Mouse (Mus musculus) limb, embryonic 15.5 days (tissue): ENCODE data around the gene Primpol. TPM values are rescaled to one million over a fixed set of nuclear protein-coding genes. Genes with fewer than 3 reads are reported as not detected.
"Not testable (repeated sequence)": the region's sequence is repeated elsewhere in the genome, so short reads cannot be mapped to it uniquely, and the experiment has no call there.

Source experiments
- ATAC-seq: fragments of 200-750 bp; cut with Nextera tagmentation; 2 replicates; pipeline ENCODE4 v1.8.0; 2017; ENCODE audit warnings: low read depth, moderate TSS enrichment; ENCODE audit not compliant: insufficient number of reproducible peaks, low FRiP score, low TSS enrichment
- H3K27ac ChIP-seq: fragments of 300-500 bp; sonication (generic); 2 replicates; pipeline ENCODE4 v1.5.1; 2015; ENCODE audit warnings: moderate library complexity, mild to moderate bottlenecking, inconsistent platforms
- H3K27me3 ChIP-seq: fragments of 300-500 bp; sonication (generic); 2 replicates; pipeline ENCODE4 v1.6.1; 2015; ENCODE audit warnings: inconsistent platforms
- H3K36me3 ChIP-seq: fragments of 300-500 bp; sonication (generic); 2 replicates; pipeline ENCODE4 v1.6.1; 2015; ENCODE audit warnings: inconsistent platforms
- H3K4me1 ChIP-seq: fragments of 300-500 bp; sonication (generic); 2 replicates; pipeline ENCODE4 v1.6.1; 2015; ENCODE audit warnings: inconsistent platforms
- H3K4me2 ChIP-seq: fragments of 300-500 bp; sonication (generic); 2 replicates; pipeline ENCODE4 v1.6.1; 2015; ENCODE audit warnings: mild to moderate bottlenecking, inconsistent platforms
- H3K4me3 ChIP-seq: fragments of 300-500 bp; sonication (generic); 2 replicates; pipeline ENCODE4 v1.5.1; 2015; ENCODE audit warnings: mild to moderate bottlenecking, inconsistent platforms
- H3K9ac ChIP-seq: fragments of 300-500 bp; sonication (generic); 2 replicates; pipeline ENCODE4 v1.6.1; 2015; ENCODE audit warnings: inconsistent platforms
- H3K9me3 ChIP-seq: fragments of 300-500 bp; sonication (generic); 2 replicates; pipeline ENCODE4 v1.6.1; 2016; ENCODE audit warnings: inconsistent platforms
- WGBS: fragments of 180-500 bp; shearing (Covaris S2); methylation state at CpG from one replicate; pipeline ENCODE4 v1.1.7; 2015; 5-methylcytosine and 5-hydroxymethylcytosine counted together
- polyA plus RNA-seq: library from polyadenylated mRNA; unstranded; fragments of >200 nt; fragmentation: Nextera tagmentation; extraction: Ambion mirVana; gene quantifications from 2 replicates; pipeline ENCODE4 v1.2.1, GENCODE M21; 2015

The Primpol gene
- polyA plus RNA-seq, 1 experiment from 2014 or later: 11.4 TPM

DNA sequence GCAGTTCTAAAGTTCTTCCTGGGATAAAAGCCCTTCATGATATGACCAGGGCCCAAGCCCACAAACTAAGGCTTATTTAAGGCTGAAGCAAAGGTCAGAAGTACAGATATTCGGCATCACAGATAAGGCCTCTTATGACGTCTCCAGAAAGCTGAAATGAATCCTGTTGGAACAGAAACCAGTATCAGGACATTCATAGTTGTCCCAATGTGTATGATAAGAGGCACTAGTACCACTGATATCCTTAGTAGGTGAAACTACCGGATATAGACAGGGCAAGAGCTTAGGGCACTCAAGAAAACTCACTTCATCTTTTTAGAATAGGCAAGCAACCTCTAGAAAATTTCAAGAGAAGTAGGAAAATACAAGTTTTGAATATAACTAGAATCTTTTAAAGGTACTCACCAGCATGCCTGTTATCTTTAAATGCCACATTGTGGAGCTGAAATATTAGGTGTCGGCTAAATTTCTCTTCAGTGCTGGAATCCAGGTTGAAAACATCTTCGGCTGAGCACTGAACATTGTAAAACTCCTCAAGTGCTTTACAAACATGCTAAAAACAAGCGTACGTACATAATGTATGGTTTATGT is 17.6 kb downstream of the Primpol start:
- ATAC-seq: no peak
- peaks cover 3% of the 10 kb centered on the region; the same call in 1 of the 2 replicates for H3K4me1 ChIP-seq
- no peaks in the 10 kb centered on the region; the same call in none of the 2 replicates for H3K36me3 ChIP-seq
- H3K4me2 ChIP-seq: no peak overlapping the region
- no peak overlapping the region for H3K27ac ChIP-seq
- H3K27me3 ChIP-seq: no peaks in the 10 kb centered on the region
- H3K9ac ChIP-seq: no peak overlapping the region
- WGBS: 89% methylated on average over 7 of the region's 7 CpGs
- no peak overlapping the region for H3K4me3 ChIP-seq
- H3K9me3 ChIP-seq: no peaks in the 10 kb centered on the region

DNA sequence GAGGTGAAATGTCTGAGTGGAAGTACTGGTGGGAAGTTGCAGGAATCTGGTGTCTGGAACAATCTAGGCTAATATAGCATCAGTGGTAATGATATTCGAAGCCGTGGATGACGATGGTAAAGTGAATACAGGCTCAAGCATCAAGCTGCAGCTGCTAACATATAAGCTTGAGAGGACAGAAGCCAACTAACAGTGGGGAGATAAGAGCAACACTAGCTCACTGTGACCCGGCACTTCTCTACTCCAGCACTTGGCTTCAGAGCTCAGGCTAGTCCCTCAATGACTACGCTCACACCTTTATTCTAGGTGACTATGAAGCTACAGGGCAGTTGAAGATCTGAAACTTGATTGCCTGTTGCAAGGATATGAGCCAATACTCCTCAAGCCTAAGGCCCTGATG is 18.3 kb downstream of the Primpol start:
- 88% methylated on average over 5 of the region's 5 CpGs for WGBS

DNA sequence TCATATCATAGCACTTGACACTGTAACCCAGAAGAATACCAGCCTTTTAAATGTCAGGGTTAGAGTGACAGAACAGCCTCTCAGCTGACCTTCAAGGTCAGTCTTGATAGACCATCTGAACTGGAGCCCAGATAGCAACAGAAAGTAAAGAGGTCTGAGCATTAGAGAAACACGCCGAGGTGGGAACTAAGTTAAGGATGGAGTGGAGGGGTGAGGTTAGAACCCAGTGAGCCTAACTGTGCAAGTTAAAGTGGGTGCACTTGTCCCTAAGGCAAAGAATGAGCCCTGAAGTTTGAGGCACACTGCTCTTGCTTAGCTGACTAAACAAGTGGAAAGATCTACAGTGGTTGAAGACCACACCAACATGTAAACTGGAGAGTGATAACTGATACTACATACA is 18.9 kb downstream of the Primpol start:
- Histone ChIP-seq H3K4me3 (no peak overlapping the region), H3K9me3 (no peaks in the 10 kb centered on the region), H3K4me1 (peaks cover 3% of the 10 kb centered on the region; the same call in 1 of the 2 replicates), H3K27me3 (no peaks in the 10 kb centered on the region), H3K9ac (no peak overlapping the region), H3K36me3 (peaks cover 1% of the 10 kb centered on the region), H3K27ac (no peak overlapping the region), H3K4me2 (no peak overlapping the region)
- ATAC-seq: no peak
- 82% methylated on average over 2 of the region's 2 CpGs for WGBS

More for the DNA sequence above, 18.3 kb downstream of the Primpol start:
- Histone ChIP-seq H3K36me3 (no peaks in the 10 kb centered on the region; the same call in none of the 2 replicates), H3K9ac (no peak overlapping the region), H3K27me3 (no peaks in the 10 kb centered on the region), H3K27ac (no peak overlapping the region), H3K9me3 (no peaks in the 10 kb centered on the region), H3K4me3 (no peak overlapping the region), H3K4me2 (no peak overlapping the region), H3K4me1 (peaks cover 3% of the 10 kb centered on the region; the same call in 1 of the 2 replicates)
- ATAC-seq: no peak

DNA sequence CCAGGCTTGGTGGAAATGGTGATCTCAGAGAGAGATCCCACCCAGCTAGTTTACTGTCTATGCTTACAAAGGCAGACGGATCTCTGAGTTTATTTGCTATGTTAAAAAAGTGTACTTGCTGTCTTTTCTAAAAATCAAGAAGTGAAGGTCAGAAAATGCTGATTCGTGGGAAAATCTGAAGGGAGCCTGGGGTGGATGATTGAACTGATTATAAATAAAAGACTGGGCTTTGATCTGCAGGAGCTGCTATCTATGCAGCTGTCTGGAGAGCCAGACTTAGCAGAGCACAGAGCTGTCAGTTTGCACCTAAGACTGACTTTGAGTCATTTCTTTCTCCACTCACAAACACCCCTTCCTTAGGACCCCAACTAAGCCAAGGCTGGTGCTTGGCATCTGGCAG is 19.6 kb downstream of the Primpol start:
- H3K27ac ChIP-seq: no peak overlapping the region
- peaks cover 5% of the 10 kb centered on the region for H3K36me3 ChIP-seq
- WGBS: 74% methylated on average over 2 of the region's 2 CpGs
- ATAC-seq: no peak
- H3K27me3 ChIP-seq: no peaks in the 10 kb centered on the region
- peaks cover 3% of the 10 kb centered on the region; the same call in 1 of the 2 replicates for H3K4me1 ChIP-seq
- no peak overlapping the region for H3K4me2 ChIP-seq
- no peak overlapping the region for H3K4me3 ChIP-seq
- H3K9me3 ChIP-seq: no peaks in the 10 kb centered on the region
- no peak overlapping the region for H3K9ac ChIP-seq

DNA sequence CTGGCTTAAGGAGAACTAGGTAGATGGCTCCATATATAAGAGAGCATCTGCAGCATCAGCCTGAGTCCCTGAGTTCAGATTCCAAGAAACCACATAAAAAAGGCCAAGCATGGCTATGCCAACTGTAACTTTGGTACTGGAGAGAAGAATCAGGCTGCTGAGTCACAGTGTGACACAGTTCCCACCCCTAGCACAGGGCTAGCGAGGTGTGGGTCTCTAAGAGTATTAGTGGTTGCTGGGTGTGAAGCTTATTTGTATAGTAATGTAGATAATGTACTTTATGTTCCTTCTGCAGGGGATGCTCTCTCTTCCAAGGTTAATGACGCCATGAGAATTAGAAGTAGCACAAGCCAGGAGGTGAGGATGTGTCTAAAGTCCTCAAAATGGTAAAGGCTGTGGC is 20.5 kb downstream of the Primpol start:
- Histone ChIP-seq H3K27me3 (no peaks in the 10 kb centered on the region), H3K4me2 (no peak overlapping the region), H3K27ac (no peak overlapping the region), H3K9ac (no peak overlapping the region), H3K36me3 (peaks cover 5% of the 10 kb centered on the region), H3K9me3 (no peaks in the 10 kb centered on the region), H3K4me1 (peaks cover 3% of the 10 kb centered on the region; the same call in 1 of the 2 replicates), H3K4me3 (no peak overlapping the region)
- 93% methylated on average over 2 of the region's 2 CpGs for WGBS
- ATAC-seq: no peak

DNA sequence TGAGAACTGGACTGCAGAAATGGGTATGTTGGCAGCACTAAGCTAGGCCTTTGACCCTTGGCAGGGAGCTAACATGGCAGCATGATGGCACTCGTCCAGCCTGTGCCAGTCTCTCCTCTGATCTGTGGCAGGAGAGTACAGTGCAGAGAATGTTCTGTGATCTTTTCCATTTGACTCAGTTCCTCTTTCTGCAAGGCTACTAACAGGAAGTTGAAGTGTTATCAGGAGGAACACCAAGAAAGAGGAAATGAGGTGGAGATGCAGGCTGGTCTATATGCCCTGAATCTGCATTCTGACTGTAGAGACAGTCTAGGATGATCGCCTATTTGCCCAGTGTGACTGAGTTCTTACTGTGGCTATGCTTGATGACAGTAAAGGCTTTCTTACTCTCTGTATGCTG is 21.4 kb downstream of the Primpol start:
- Histone ChIP-seq H3K27ac (no peak overlapping the region), H3K36me3 (peaks cover 5% of the 10 kb centered on the region), H3K9ac (no peak overlapping the region), H3K9me3 (no peaks in the 10 kb centered on the region), H3K4me1 (no peaks in the 10 kb centered on the region), H3K27me3 (no peaks in the 10 kb centered on the region), H3K4me2 (no peak overlapping the region), H3K4me3 (no peak overlapping the region)
- no peak for ATAC-seq
- WGBS: 90% methylated on average over 2 of the region's 2 CpGs

DNA sequence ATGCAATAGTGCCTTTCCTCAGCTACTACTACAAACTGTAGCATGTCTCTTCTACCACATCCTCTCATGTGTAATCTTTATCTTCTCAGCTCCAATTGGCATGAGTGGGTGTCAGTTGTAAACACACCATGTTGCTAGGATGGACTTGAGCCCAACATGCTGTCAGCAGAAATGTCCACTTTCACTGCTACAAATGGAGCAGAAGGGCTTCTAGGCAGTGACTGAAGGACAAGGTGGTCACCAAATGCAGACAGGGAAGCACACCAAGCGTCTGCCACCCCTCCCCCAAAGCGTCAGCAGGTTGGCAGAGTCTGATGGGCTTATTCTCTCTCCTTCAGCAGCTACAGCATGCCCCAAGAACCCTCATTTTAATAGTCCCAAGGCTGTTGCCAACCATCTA is 23.2 kb downstream of the Primpol start:
- no peak overlapping the region for H3K9ac ChIP-seq
- no peak for ATAC-seq
- no peaks in the 10 kb centered on the region for H3K9me3 ChIP-seq
- no peak overlapping the region for H3K4me2 ChIP-seq
- H3K4me3 ChIP-seq: no peak overlapping the region
- peaks cover 5% of the 10 kb centered on the region for H3K36me3 ChIP-seq
- no peak overlapping the region for H3K27ac ChIP-seq
- no peaks in the 10 kb centered on the region for H3K4me1 ChIP-seq
- WGBS: 66% methylated on average over 2 of the region's 2 CpGs
- H3K27me3 ChIP-seq: no peaks in the 10 kb centered on the region

DNA sequence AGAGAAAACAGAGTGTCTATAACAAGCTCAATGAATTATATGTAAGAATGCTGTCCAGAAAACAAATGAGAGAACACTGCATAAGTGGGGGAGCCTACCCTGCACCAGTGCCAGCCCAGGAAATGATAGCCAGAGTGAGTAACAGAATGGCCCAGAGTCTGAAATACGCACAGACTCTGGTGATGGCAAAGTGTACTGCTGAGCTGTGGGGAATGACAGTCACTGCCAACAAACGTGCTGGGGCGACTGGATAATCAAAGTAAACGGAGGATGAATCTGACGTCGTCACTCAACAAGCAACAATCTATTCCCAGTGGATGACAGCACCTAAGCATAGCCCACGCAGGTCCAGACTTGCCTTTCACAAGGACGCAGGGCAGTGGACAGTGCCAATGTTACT is 23.9 kb downstream of the Primpol start:
- Histone ChIP-seq H3K4me1 (no peaks in the 10 kb centered on the region), H3K9me3 (no peaks in the 10 kb centered on the region), H3K4me3 (no peak overlapping the region), H3K9ac (no peak overlapping the region), H3K27ac (no peak overlapping the region), H3K36me3 (peaks cover 5% of the 10 kb centered on the region), H3K4me2 (no peak overlapping the region), H3K27me3 (no peaks in the 10 kb centered on the region)
- 77% methylated on average over 8 of the region's 8 CpGs for WGBS
- no peak for ATAC-seq

DNA sequence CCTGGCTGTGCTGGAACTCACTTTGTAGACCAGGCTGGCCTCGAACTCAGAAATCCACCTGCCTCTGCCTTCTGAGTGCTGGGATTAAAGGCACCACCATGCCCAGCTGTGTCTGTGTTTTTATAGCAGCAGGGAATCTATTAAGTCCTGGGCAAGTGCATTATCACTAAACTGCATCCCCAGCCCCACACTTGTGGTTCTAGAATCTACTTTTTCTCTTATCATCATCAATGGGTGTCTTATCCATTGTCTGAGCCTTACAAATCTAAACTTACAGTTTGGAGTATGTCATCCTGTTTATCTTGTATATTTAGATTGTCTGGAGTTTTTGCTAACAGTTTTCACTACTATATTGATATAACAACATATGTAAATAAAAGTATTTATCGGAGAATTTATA is 28.3 kb downstream of the Primpol start:
- H3K36me3 ChIP-seq: peaks cover 5% of the 10 kb centered on the region
- H3K9me3 ChIP-seq: no peaks in the 10 kb centered on the region
- 92% methylated on average over 2 of the region's 2 CpGs for WGBS
- no peaks in the 10 kb centered on the region for H3K4me1 ChIP-seq
- no peak overlapping the region for H3K9ac ChIP-seq
- H3K4me2 ChIP-seq: no peak overlapping the region
- no peaks in the 10 kb centered on the region for H3K27me3 ChIP-seq
- ATAC-seq: no peak
- H3K4me3 ChIP-seq: no peak overlapping the region
- H3K27ac ChIP-seq: no peak overlapping the region

DNA sequence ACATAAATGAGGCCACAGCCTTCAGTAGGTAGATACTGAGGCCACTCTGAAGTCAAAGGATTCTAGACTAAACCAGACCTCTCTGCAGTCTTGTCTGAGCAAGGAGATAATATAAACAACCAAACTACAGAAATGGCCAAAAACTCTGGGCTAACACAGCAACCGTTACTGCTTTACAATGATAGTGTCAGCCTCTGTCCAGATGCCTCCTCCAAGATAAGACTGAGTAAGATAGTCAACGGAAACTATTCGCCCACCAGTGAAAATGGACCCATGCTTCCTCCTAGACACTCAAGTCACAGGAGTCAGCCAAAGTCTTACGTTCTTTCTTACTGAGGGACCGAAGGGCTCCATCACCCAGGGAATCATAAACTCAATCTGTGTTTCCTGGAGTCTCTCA is 29.1 kb downstream of the Primpol start:
- H3K9me3 ChIP-seq: no peaks in the 10 kb centered on the region
- no peak overlapping the region for H3K4me2 ChIP-seq
- no peak overlapping the region for H3K9ac ChIP-seq
- WGBS: 83% methylated on average over 5 of the region's 5 CpGs
- no peaks in the 10 kb centered on the region for H3K27me3 ChIP-seq
- H3K4me1 ChIP-seq: no peaks in the 10 kb centered on the region
- H3K4me3 ChIP-seq: no peak overlapping the region
- no peak overlapping the region for H3K27ac ChIP-seq
- ATAC-seq: no peak
- H3K36me3 ChIP-seq: peaks cover 2% of the 10 kb centered on the region

DNA sequence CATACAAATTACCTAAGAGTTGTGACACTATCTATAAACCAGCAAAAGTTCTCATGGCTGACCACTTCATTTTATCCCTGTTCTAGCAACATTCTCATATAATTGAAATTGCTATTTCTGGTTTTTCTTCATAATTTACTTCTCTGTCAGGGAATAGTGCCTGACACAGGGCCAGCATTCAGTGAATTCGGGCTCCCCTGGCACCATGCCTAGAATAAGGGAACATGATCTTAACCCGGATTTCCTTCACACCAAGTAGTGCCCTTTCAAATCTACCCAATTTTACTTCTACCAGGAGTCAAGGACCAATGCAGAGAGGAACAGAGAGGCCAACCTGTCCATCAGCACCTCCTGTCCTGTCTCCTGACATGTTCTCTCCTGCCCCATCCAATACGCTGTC is 31.4 kb downstream of the Primpol start:
- no peaks in the 10 kb centered on the region for H3K9me3 ChIP-seq
- no peak overlapping the region for H3K4me2 ChIP-seq
- peaks cover 10% of the 10 kb centered on the region; the same call in 1 of the 2 replicates for H3K36me3 ChIP-seq
- no peak overlapping the region for H3K27ac ChIP-seq
- no peak overlapping the region for H3K4me3 ChIP-seq
- ATAC-seq: no peak
- 61% methylated on average over 3 of the region's 3 CpGs for WGBS
- H3K27me3 ChIP-seq: no peaks in the 10 kb centered on the region
- no peak overlapping the region for H3K9ac ChIP-seq
- H3K4me1 ChIP-seq: no peaks in the 10 kb centered on the region

DNA sequence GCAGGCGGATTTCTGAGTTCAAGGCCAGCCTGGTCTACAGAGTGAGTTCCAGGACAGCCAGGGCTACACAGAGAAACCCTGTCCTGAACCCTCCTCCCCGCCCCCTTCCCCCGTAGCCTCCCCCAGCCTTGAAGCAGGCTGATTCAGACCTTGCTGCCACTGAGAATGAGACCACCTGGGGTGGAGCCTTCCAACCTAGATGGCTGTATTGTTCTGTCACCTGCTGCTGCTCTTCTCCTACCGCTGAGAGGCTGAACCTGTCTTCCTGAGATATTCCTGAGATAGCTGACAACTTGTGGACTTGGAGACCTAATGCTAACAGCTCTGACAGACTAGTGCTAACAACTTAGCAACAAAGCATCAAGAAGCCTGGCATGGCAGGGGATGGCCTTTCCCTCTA is 32.7 kb downstream of the Primpol start:
- not testable (repeated sequence) for H3K4me3 ChIP-seq, H3K4me1 ChIP-seq, H3K9me3 ChIP-seq, ATAC-seq, H3K9ac ChIP-seq, H3K4me2 ChIP-seq, H3K27me3 ChIP-seq, H3K27ac ChIP-seq
- 53% methylated on average over 4 of the region's 4 CpGs for WGBS
- peaks cover 12% of the 10 kb centered on the region for H3K36me3 ChIP-seq

DNA sequence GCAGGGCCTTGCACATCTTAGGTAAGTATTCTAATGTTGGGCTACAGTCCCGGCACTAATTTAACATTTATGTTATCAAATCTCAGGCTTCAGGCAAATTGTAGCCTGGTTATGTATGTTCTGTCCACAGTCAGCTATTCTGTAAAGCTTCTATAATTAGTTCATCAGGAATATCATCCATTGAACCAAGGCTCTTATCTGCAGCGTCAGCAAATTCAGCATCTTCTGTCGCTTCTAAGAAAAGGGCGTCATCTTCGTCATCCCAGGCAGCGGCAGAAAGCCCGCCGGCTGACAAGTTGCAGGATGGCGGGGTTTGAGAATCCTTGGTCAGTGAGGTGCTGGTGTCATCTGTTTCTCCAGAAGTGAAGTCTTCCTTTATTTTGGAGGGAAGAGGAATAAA is 38.2 kb downstream of the Primpol start:
- H3K4me3 ChIP-seq: no peak overlapping the region
- H3K27me3 ChIP-seq: no peaks in the 10 kb centered on the region
- H3K4me1 ChIP-seq: no peaks in the 10 kb centered on the region
- no peak overlapping the region for H3K4me2 ChIP-seq
- H3K9ac ChIP-seq: no peak overlapping the region
- peaks cover 51% of the 10 kb centered on the region for H3K36me3 ChIP-seq
- no peak for ATAC-seq
- H3K9me3 ChIP-seq: no peaks in the 10 kb centered on the region
- no peak overlapping the region for H3K27ac ChIP-seq
- WGBS: 96% methylated on average over 9 of the region's 9 CpGs
